Mouse (Mus musculus) MEL (cell line): ENCODE measurements at regions not wholly inside any gene's neighbourhood (a gene's known extent, or its start where the extent isn't known, plus 50 kb on each side); places are given as distances from the start of the nearest gene placed in this dataset.

Experiments
- DNase-seq: peaks from one replicate; pipeline ENCODE4 v3.0.0; 2011; ENCODE audit warnings: low read depth, low spot score
- H3K27ac ChIP-seq: 2 replicates; pipeline ENCODE4 v1.5.1; 2012; ENCODE audit warnings: low read depth, mild to moderate bottlenecking, control low read depth, low read length, moderate library complexity; ENCODE audit not compliant: control insufficient read depth
- H3K27me3 ChIP-seq, 2 experiments: fragments of 150-350 bp in 1 of 2; sonication (generic) in 1 of 2; 2 replicates each; pipeline ENCODE4 v1.6.1; 2012; ENCODE audit warnings: low read length in 2 of 2, mild to moderate bottlenecking in 2 of 2, improper control_type of control experiment in 1 of 2, moderate library complexity in 1 of 2; ENCODE audit not compliant: insufficient read depth in 2 of 2, control insufficient read depth in 1 of 2
- H3K36me3 ChIP-seq, 2 experiments: 2 replicates each; pipeline ENCODE4 v1.6.1; 2012 to 2014; ENCODE audit warnings: low read length in 2 of 2, improper control_type of control experiment in 1 of 2, inconsistent platforms in 1 of 2, mild to moderate bottlenecking in 1 of 2; ENCODE audit not compliant: insufficient read depth in 2 of 2, control insufficient read depth in 1 of 2
- H3K4me1 ChIP-seq, 2 experiments: fragments of 150-350 bp in 1 of 2; sonication (generic) in 1 of 2; 2 replicates each; pipeline ENCODE4 v1.6.1; 2012; ENCODE audit warnings: low read length in 2 of 2, improper control_type of control experiment in 1 of 2, mild to moderate bottlenecking in 1 of 2; ENCODE audit not compliant: insufficient read depth in 2 of 2, control insufficient read depth in 1 of 2
- H3K4me3 ChIP-seq, 2 experiments: fragments of 150-350 bp in 1 of 2; sonication (generic) in 1 of 2; 2 replicates each; pipeline ENCODE4 v1.5.1; 2012; ENCODE audit warnings: low read depth in 2 of 2, low read length in 2 of 2, mild to moderate bottlenecking in 2 of 2, moderate library complexity in 2 of 2, control low read depth in 1 of 2, improper control_type of control experiment in 1 of 2; ENCODE audit not compliant: control insufficient read depth in 1 of 2, insufficient read depth in 1 of 2
- H3K79me2 ChIP-seq: 2 replicates; pipeline ENCODE4 v1.6.1; 2012; ENCODE audit warnings: mild to moderate bottlenecking, low read length, moderate library complexity; ENCODE audit not compliant: control insufficient read depth, poor library complexity, insufficient read depth
- H3K9ac ChIP-seq: 2 replicates; pipeline ENCODE4 v1.6.1; 2012; ENCODE audit warnings: low read depth, mild to moderate bottlenecking, control low read depth, low read length, moderate library complexity; ENCODE audit not compliant: control insufficient read depth, poor library complexity, severe bottlenecking
- H3K9me3 ChIP-seq: fragments of 150-350 bp; sonication (generic); replicated peaks from 2 replicates; pipeline ENCODE4 v1.6.1; 2012; ENCODE audit warnings: mild to moderate bottlenecking, low read length, improper control_type of control experiment, moderate library complexity; ENCODE audit not compliant: insufficient read depth
- CHD2 ChIP-seq: IDR thresholded peaks from 2 replicates; pipeline ENCODE4 v1.6.1; 2011; ENCODE audit warnings: low read length, improper control_type of control experiment
- CTCF ChIP-seq, 3 experiments: IDR thresholded peaks in 2 of 3; conservative IDR thresholded peaks in 1 of 3; 2 replicates each; pipeline ENCODE4 v1.5.1; 2011 to 2012; ENCODE audit warnings: low read length in 3 of 3, low read depth in 2 of 3, mild to moderate bottlenecking in 2 of 3, improper control_type of control experiment in 1 of 3, inconsistent platforms in 1 of 3, mixed read lengths in 1 of 3, moderate library complexity in 1 of 3; ENCODE audit not compliant: control insufficient read depth in 1 of 3, insufficient read depth in 1 of 3, poor library complexity in 1 of 3, severe bottlenecking in 1 of 3
- ELF1 ChIP-seq: IDR thresholded peaks from 2 replicates; pipeline ENCODE4 v1.6.1; 2014; ENCODE audit warnings: low read depth, mild to moderate bottlenecking, inconsistent platforms, low read length, improper control_type of control experiment, moderate library complexity
- ETS1 ChIP-seq: IDR thresholded peaks from 2 replicates; pipeline ENCODE4 v1.6.1; 2012; ENCODE audit warnings: low read depth, mild to moderate bottlenecking, inconsistent platforms, low read length, improper control_type of control experiment, moderate library complexity
- KAT2A ChIP-seq: conservative IDR thresholded peaks from 2 replicates; pipeline ENCODE4 v1.6.1; 2012; ENCODE audit warnings: low read depth, low read length, improper control_type of control experiment, inconsistent platforms
- MEF2A ChIP-seq: IDR thresholded peaks from 2 replicates; pipeline ENCODE4 v1.6.1; 2014; ENCODE audit warnings: low read depth, mild to moderate bottlenecking, inconsistent platforms, low read length, improper control_type of control experiment; ENCODE audit not compliant: poor library complexity, insufficient replicate concordance, severe bottlenecking; ENCODE audit errors: extremely low read depth
- MXI1 ChIP-seq: IDR thresholded peaks from 2 replicates; pipeline ENCODE4 v1.6.1; 2011; ENCODE audit warnings: mild to moderate bottlenecking, low read depth, low read length, improper control_type of control experiment
- NELFE ChIP-seq: IDR thresholded peaks from 2 replicates; pipeline ENCODE4 v1.6.1; 2011; ENCODE audit warnings: low read depth, low read length, improper control_type of control experiment
- NRF1 ChIP-seq: IDR thresholded peaks from 2 replicates; pipeline ENCODE4 v1.6.1; 2014; ENCODE audit warnings: low read depth, mild to moderate bottlenecking, inconsistent platforms, low read length, improper control_type of control experiment, moderate library complexity; ENCODE audit not compliant: poor library complexity, insufficient read depth, severe bottlenecking
- POLR2A ChIP-seq, 2 experiments: IDR thresholded peaks; 2 replicates each; pipeline ENCODE4 v1.6.1; 2011 to 2012; ENCODE audit warnings: low read length in 2 of 2, mild to moderate bottlenecking in 2 of 2, control low read depth in 1 of 2, improper control_type of control experiment in 1 of 2, low read depth in 1 of 2, moderate library complexity in 1 of 2; ENCODE audit not compliant: control insufficient read depth in 1 of 2, insufficient read depth in 1 of 2, poor library complexity in 1 of 2
- POLR2AphosphoS5 ChIP-seq: IDR thresholded peaks from 2 replicates; pipeline ENCODE4 v1.6.1; 2012; ENCODE audit warnings: low read depth, borderline replicate concordance, mild to moderate bottlenecking, inconsistent platforms, low read length, moderate library complexity, mixed read lengths
- RAD21 ChIP-seq: IDR thresholded peaks from 2 replicates; pipeline ENCODE4 v1.6.1; 2011; ENCODE audit warnings: mild to moderate bottlenecking, low read depth, low read length, improper control_type of control experiment
- RCOR1 ChIP-seq: IDR thresholded peaks from 2 replicates; pipeline ENCODE4 v1.6.1; 2012; ENCODE audit warnings: low read depth, mild to moderate bottlenecking, inconsistent platforms, low read length, improper control_type of control experiment
- SMC3 ChIP-seq: IDR thresholded peaks from 2 replicates; pipeline ENCODE4 v1.6.1; 2011; ENCODE audit warnings: low read depth, low read length, improper control_type of control experiment
- TAL1 ChIP-seq: IDR thresholded peaks from 2 replicates; pipeline ENCODE4 v1.6.1; 2012; ENCODE audit warnings: mild to moderate bottlenecking, inconsistent platforms, low read length, moderate library complexity, mixed read lengths
- TCF12 ChIP-seq: IDR thresholded peaks from 2 replicates; pipeline ENCODE4 v1.6.1; 2014; ENCODE audit warnings: low read depth, mild to moderate bottlenecking, inconsistent platforms, low read length, improper control_type of control experiment, moderate library complexity
- ZC3H11A ChIP-seq: IDR thresholded peaks from 2 replicates; pipeline ENCODE4 v1.6.1; 2012; ENCODE audit warnings: low read depth, mild to moderate bottlenecking, inconsistent platforms, low read length, improper control_type of control experiment
- ZKSCAN1 ChIP-seq: IDR thresholded peaks from 2 replicates; pipeline ENCODE4 v1.6.1; 2012; ENCODE audit warnings: low read depth, mild to moderate bottlenecking, inconsistent platforms, low read length, improper control_type of control experiment, moderate library complexity
- ZNF384 ChIP-seq: IDR thresholded peaks from 2 replicates; pipeline ENCODE4 v1.6.1; 2012; ENCODE audit warnings: low read depth, mild to moderate bottlenecking, inconsistent platforms, low read length, improper control_type of control experiment

DNA sequence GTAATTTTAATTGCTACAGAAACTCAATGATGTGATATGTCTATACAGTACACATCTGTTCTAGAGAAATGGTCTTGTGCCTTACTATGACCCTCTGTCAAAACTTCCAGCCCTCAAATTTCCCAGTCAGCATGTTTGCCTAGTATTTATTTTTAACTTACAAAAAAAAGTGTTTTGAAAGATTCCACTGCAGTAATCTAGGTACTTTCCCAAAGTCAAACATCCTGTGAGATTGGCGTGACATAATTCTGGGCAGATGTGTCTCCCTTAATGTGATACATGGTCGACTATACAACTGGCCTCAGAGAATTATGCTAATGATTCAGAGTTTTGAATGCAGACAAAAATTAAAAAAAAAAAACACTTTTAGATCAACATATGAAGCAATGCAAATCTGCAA lies 856.8 kb downstream of the Slc4a3 start:
- Histone ChIP-seq H3K27ac (no peak overlapping the region), H3K9ac (no peak overlapping the region), H3K4me1 (no peaks in the 10 kb centered on the region), H3K27me3 (no peaks in the 10 kb centered on the region), H3K9me3 (no peaks in the 10 kb centered on the region), H3K36me3 (no peaks in the 10 kb centered on the region), H3K4me3 (no peak overlapping the region), H3K79me2 (no peaks in the 10 kb centered on the region)
- DNase-seq = no peak
- no peak for TF ChIP-seq NELFE
- no peak for TF ChIP-seq SMC3
- TF ChIP-seq ETS1 = no peak
- TF ChIP-seq POLR2A (IDR thresholded peaks at IDR 0.05; ENCODE audit: control insufficient read depth in 1 of 2, insufficient read depth in 1 of 2, low read depth in 1 of 2, low read length in 2 of 2, poor library complexity in 1 of 2) = no peak
- TF ChIP-seq NRF1 = no peak
- no peak for TF ChIP-seq ELF1
- TF ChIP-seq CHD2 = no peak
- no peak for TF ChIP-seq TCF12
- no peak for TF ChIP-seq MEF2A

DNA sequence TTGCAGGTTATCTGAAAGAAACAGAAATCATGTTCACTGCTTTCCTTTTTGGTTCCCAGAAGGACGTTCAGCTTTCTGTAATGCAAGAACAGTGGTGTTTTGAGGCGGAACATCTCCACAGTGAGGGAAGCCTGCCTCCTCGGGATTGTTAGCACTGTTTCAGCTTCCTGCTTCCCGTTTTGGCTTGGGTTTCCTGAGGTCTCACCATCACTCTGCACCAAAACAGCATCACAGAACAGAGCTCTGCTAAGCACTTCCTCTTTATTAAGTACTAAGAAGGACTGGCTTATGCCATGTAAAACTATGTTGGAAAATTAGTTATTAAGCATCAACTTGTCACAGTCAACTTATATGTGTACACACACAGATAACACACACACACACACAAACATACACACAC lies 857.9 kb downstream of the Slc4a3 start:
- H3K79me2 ChIP-seq = no peaks in the 10 kb centered on the region

DNA sequence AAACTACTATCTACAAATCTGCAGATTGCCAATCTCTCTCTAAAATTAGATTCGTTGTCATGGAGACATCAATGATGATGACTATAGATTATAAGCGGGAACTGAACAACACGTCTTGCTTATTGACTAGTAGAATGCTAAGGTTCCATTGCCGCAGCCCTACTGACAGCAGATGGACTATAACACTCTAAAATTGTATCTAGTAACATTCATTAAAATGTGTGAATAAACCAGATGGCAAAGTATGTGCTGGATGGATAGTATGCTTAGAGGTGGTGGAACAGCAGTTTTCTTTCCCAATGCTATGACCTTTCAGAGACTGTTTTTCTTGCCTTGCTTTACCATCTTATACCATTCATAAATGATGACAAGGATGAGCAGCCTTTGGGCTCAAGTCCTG lies 864.7 kb downstream of the Slc4a3 start:
- H3K4me3 ChIP-seq = no peak overlapping the region
- H3K36me3 ChIP-seq = no peaks in the 10 kb centered on the region
- no peak overlapping the region for H3K9ac ChIP-seq

More for the DNA sequence above, 857.9 kb downstream of the Slc4a3 start:
- no peaks in the 10 kb centered on the region for H3K9me3 ChIP-seq
- no peaks in the 10 kb centered on the region for H3K27me3 ChIP-seq
- no peak overlapping the region for H3K9ac ChIP-seq
- no peak overlapping the region for H3K27ac ChIP-seq
- TF ChIP-seq CTCF (IDR thresholded peaks at IDR 0.05 in 2 of 3, conservative IDR thresholded peaks at IDR 0.05 in 1 of 3; ENCODE audit: control insufficient read depth in 1 of 3, insufficient read depth in 1 of 3, low read depth in 2 of 3, low read length in 3 of 3, poor library complexity in 1 of 3, severe bottlenecking in 1 of 3) = no peak
- TF ChIP-seq RCOR1 = no peak
- TF ChIP-seq MXI1 = no peak
- no peak for TF ChIP-seq TAL1
- TF ChIP-seq ZKSCAN1 = no peak
- no peak for TF ChIP-seq KAT2A
- TF ChIP-seq ZNF384 = no peak
- no peaks in the 10 kb centered on the region for H3K36me3 ChIP-seq
- H3K4me3 ChIP-seq = no peak overlapping the region
- DNase-seq = no peak
- H3K4me1 ChIP-seq = no peaks in the 10 kb centered on the region

More for the DNA sequence above, 864.7 kb downstream of the Slc4a3 start:
- Histone ChIP-seq H3K9me3 (no peaks in the 10 kb centered on the region), H3K4me1 (no peaks in the 10 kb centered on the region), H3K27ac (no peak overlapping the region), H3K27me3 (no peaks in the 10 kb centered on the region), H3K79me2 (no peaks in the 10 kb centered on the region)
- DNase-seq = no peak
- no peak for TF ChIP-seq POLR2AphosphoS5
- no peak for TF ChIP-seq NELFE
- TF ChIP-seq KAT2A = no peak
- TF ChIP-seq RAD21 = no peak
- no peak for TF ChIP-seq CTCF (IDR thresholded peaks at IDR 0.05 in 2 of 3, conservative IDR thresholded peaks at IDR 0.05 in 1 of 3; ENCODE audit: control insufficient read depth in 1 of 3, insufficient read depth in 1 of 3, low read depth in 2 of 3, low read length in 3 of 3, poor library complexity in 1 of 3, severe bottlenecking in 1 of 3)
- no peak for TF ChIP-seq CHD2
- TF ChIP-seq ZC3H11A = no peak
